Mouse (Mus musculus) forebrain, postnatal 0 days (tissue): ENCODE results near the gene Smarcad1. TPM values are rescaled to one million over a fixed set of nuclear protein-coding genes. Genes with fewer than 3 reads are reported as not detected.
"Not testable (repeated sequence)": the region's sequence is repeated elsewhere in the genome, so short reads cannot be mapped to it uniquely, and the experiment has no call there.

Source experiments
- ATAC-seq: fragments of 200-750 bp; cut with Nextera tagmentation; 2 replicates; pipeline ENCODE4 v1.8.0; 2017; ENCODE audit warnings: mild to moderate bottlenecking, moderate library complexity
- DNase-seq: peaks from one replicate; pipeline ENCODE4 v3.0.0-alpha.2; 2015
- H3K27ac ChIP-seq: fragments of 300-500 bp; sonication (generic); 2 replicates; pipeline ENCODE4 v1.5.1; 2014; ENCODE audit warnings: low read depth, mild to moderate bottlenecking, antibody characterized with exemption, low read length, moderate library complexity, mixed read lengths
- H3K27me3 ChIP-seq: fragments of 300-500 bp; sonication (generic); 2 replicates; pipeline ENCODE4 v1.6.1; 2014; ENCODE audit warnings: mild to moderate bottlenecking, low read length, mixed read lengths; ENCODE audit not compliant: insufficient read depth
- H3K36me3 ChIP-seq: fragments of 300-500 bp; sonication (generic); 2 replicates; pipeline ENCODE4 v1.6.1; 2014; ENCODE audit warnings: mild to moderate bottlenecking, moderate library complexity; ENCODE audit not compliant: insufficient read depth
- H3K4me1 ChIP-seq: fragments of 300-500 bp; sonication (generic); 2 replicates; pipeline ENCODE4 v1.6.1; 2014; ENCODE audit warnings: antibody characterized with exemption; ENCODE audit not compliant: insufficient read depth
- H3K4me2 ChIP-seq: fragments of 300-500 bp; sonication (generic); 2 replicates; pipeline ENCODE4 v1.6.1; 2014; ENCODE audit warnings: low read depth, mild to moderate bottlenecking, moderate library complexity
- H3K4me3 ChIP-seq: fragments of 300-500 bp; sonication (generic); 2 replicates; pipeline ENCODE4 v1.5.1; 2014; ENCODE audit warnings: low read depth, low read length, mixed read lengths
- H3K9ac ChIP-seq: fragments of 300-500 bp; sonication (generic); 2 replicates; pipeline ENCODE4 v1.6.1; 2014; ENCODE audit warnings: mild to moderate bottlenecking
- H3K9me3 ChIP-seq: fragments of 300-500 bp; sonication (generic); 2 replicates; pipeline ENCODE4 v1.6.1; 2016; ENCODE audit warnings: low read length
- CTCF ChIP-seq: sonication (generic); IDR thresholded peaks from 2 replicates; pipeline ENCODE4 v1.5.1; 2016; ENCODE audit warnings: antibody characterized with exemption, control low read depth, low read depth
- WGBS: fragments of 180-500 bp; shearing (Covaris S2); extraction: QIAGEN DNeasy Blood & Tissue Kit; methylation state at CpG from one replicate; pipeline ENCODE4 v1.1.7; 2014; 5-methylcytosine and 5-hydroxymethylcytosine counted together
- polyA plus RNA-seq: library from polyadenylated mRNA; unstranded; fragments of >200 nt; fragmentation: Nextera tagmentation; extraction: Ambion mirVana; gene quantifications from 2 replicates; pipeline ENCODE4 v1.2.1, GENCODE M21; 2015
- total RNA-seq: library from RNA; depleted of rRNA; stranded (reverse); fragments of >200 nt; gene quantifications from 2 replicates; pipeline ENCODE4 v1.2.3, GENCODE M21; 2014

Smarcad1 gene
- total and polyA plus RNA-seq, 2 experiments from 2014 or later, result 46.4 to 99.8 TPM

- Histone ChIP-seq H3K4me2 (no peak overlapping the region), H3K4me1 (no peaks in the 10 kb centered on the region), H3K9ac (no peak overlapping the region), H3K36me3 (no peaks in the 10 kb centered on the region), H3K9me3 (no peaks in the 10 kb centered on the region), H3K27me3 (no peaks in the 10 kb centered on the region), H3K27ac (no peak overlapping the region), H3K4me3 (no peak overlapping the region)
- ATAC-seq (no peak), DNase-seq (no peak)
- WGBS, result 93% methylated on average over 2 of the region's 2 CpGs
- no peak for TF ChIP-seq CTCF
Measured at GRCm38 (mm10) chr6:65012142-65012541, 30.2 kb upstream of the Smarcad1 start.

- H3K4me2 ChIP-seq, result no peak overlapping the region
- WGBS, result 95% methylated on average over 10 of the region's 10 CpGs
- TF ChIP-seq CTCF, result no peak
- no peaks in the 10 kb centered on the region for H3K4me1 ChIP-seq
- ATAC-seq (no peak), DNase-seq (no peak)
- no peaks in the 10 kb centered on the region for H3K36me3 ChIP-seq
- no peaks in the 10 kb centered on the region for H3K9me3 ChIP-seq
- no peak overlapping the region for H3K4me3 ChIP-seq
- H3K27me3 ChIP-seq, result no peaks in the 10 kb centered on the region
- H3K9ac ChIP-seq, result no peak overlapping the region
- no peak overlapping the region for H3K27ac ChIP-seq
Measured at GRCm38 (mm10) chr6:65017566-65017965, 24.8 kb upstream of the Smarcad1 start.

- H3K27ac ChIP-seq, DNase-seq, H3K4me3 ChIP-seq, H3K4me2 ChIP-seq, H3K4me1 ChIP-seq, H3K36me3 ChIP-seq, H3K27me3 ChIP-seq, ATAC-seq, H3K9ac ChIP-seq, H3K9me3 ChIP-seq: not testable (repeated sequence)
- 88% methylated on average over 5 of the region's 5 CpGs for WGBS
Measured at GRCm38 (mm10) chr6:65018966-65019365, 23.4 kb upstream of the Smarcad1 start.

GRCm38 (mm10) chr6:65021883-65022282 is 20.5 kb upstream of the Smarcad1 start:
- WGBS, result 11% methylated on average over 4 of the region's 4 CpGs
- H3K27ac ChIP-seq, result no peak overlapping the region

GRCm38 (mm10) chr6:65023053-65023452 is 19.3 kb upstream of the Smarcad1 start:
- H3K27ac ChIP-seq, result no peak overlapping the region
- no peak overlapping the region for H3K4me3 ChIP-seq
- H3K9me3 ChIP-seq, result no peaks in the 10 kb centered on the region
- no peak for TF ChIP-seq CTCF
- no peaks in the 10 kb centered on the region for H3K4me1 ChIP-seq
- no peak for ATAC-seq
- 83% methylated on average over 6 of the region's 6 CpGs for WGBS
- H3K27me3 ChIP-seq, result no peaks in the 10 kb centered on the region
- no peak overlapping the region for H3K9ac ChIP-seq
- H3K4me2 ChIP-seq, result no peak overlapping the region
- H3K36me3 ChIP-seq, result no peaks in the 10 kb centered on the region
- no peak for DNase-seq

More at GRCm38 (mm10) chr6:65021883-65022282, 20.5 kb upstream of the Smarcad1 start:
- Histone ChIP-seq H3K36me3 (no peaks in the 10 kb centered on the region), H3K4me2 (no peak overlapping the region), H3K9ac (no peak overlapping the region), H3K4me1 (no peaks in the 10 kb centered on the region), H3K4me3 (no peak overlapping the region), H3K27me3 (no peaks in the 10 kb centered on the region), H3K9me3 (no peaks in the 10 kb centered on the region)
- ATAC-seq (no peak), DNase-seq (no peak)
- no peak for TF ChIP-seq CTCF

- Histone ChIP-seq H3K4me1 (no peaks in the 10 kb centered on the region), H3K9me3 (no peaks in the 10 kb centered on the region), H3K27ac (no peak overlapping the region), H3K27me3 (no peaks in the 10 kb centered on the region), H3K4me2 (no peak overlapping the region), H3K36me3 (no peaks in the 10 kb centered on the region), H3K4me3 (no peak overlapping the region), H3K9ac (no peak overlapping the region)
- WGBS, result 60% methylated on average over 2 of the region's 2 CpGs
- DNase-seq (no peak), ATAC-seq (no peak)
- TF ChIP-seq CTCF, result no peak
Measured at GRCm38 (mm10) chr6:65024668-65025067, 17.7 kb upstream of the Smarcad1 start.

GRCm38 (mm10) chr6:65025130-65025529 is 17.3 kb upstream of the Smarcad1 start:
- WGBS, result 99% methylated on average over 4 of the region's 4 CpGs
- Histone ChIP-seq H3K4me2 (no peak overlapping the region), H3K9ac (no peak overlapping the region), H3K36me3 (no peaks in the 10 kb centered on the region), H3K4me1 (no peaks in the 10 kb centered on the region), H3K4me3 (no peak overlapping the region), H3K27me3 (no peaks in the 10 kb centered on the region), H3K9me3 (no peaks in the 10 kb centered on the region), H3K27ac (no peak overlapping the region)
- no peak for ATAC-seq
- no peak for DNase-seq
- no peak for TF ChIP-seq CTCF

GRCm38 (mm10) chr6:65034661-65035060 is 7.7 kb upstream of the Smarcad1 start:
- no peak overlapping the region for H3K9ac ChIP-seq
- no peak overlapping the region for H3K4me2 ChIP-seq
- whole genome bisulfite sequencing, result 88% methylated on average over 2 of the region's 2 CpGs
- DNase-seq (no peak), ATAC-seq (no peak)
- H3K36me3 ChIP-seq, result no peaks in the 10 kb centered on the region
- TF ChIP-seq CTCF, result no peak
- no peaks in the 10 kb centered on the region for H3K9me3 ChIP-seq
- no peak overlapping the region for H3K4me3 ChIP-seq
- no peaks in the 10 kb centered on the region for H3K27me3 ChIP-seq
- no peaks in the 10 kb centered on the region for H3K4me1 ChIP-seq
- H3K27ac ChIP-seq, result no peak overlapping the region
